Mouse (Mus musculus) midbrain, embryonic 11.5 days (tissue): ENCODE results near the gene Ctrc. TPM values are rescaled to one million over a fixed set of nuclear protein-coding genes. Genes with fewer than 3 reads are reported as not detected.
"Not testable (repeated sequence)": the region's sequence is repeated elsewhere in the genome, so short reads cannot be mapped to it uniquely, and the experiment has no call there.

ENCODE experiments used
- ATAC-seq: fragments of 200-750 bp; cut with Nextera tagmentation; 2 replicates; pipeline ENCODE4 v1.8.0; 2017; ENCODE audit warnings: moderate TSS enrichment, moderate library complexity; ENCODE audit not compliant: low FRiP score
- DNase-seq: peaks from one replicate; pipeline ENCODE4 v3.0.0; 2015; ENCODE audit warnings: low spot score; ENCODE audit errors: missing footprints
- H3K27ac ChIP-seq: fragments of 300-500 bp; sonication (generic); 2 replicates; pipeline ENCODE4 v1.5.1; 2014; ENCODE audit warnings: low read depth, low read length
- H3K27me3 ChIP-seq: fragments of 300-500 bp; sonication (generic); 2 replicates; pipeline ENCODE4 v1.6.1; 2014; ENCODE audit warnings: mild to moderate bottlenecking, low read length, moderate library complexity, mixed read lengths; ENCODE audit not compliant: control insufficient read depth, insufficient read depth
- H3K36me3 ChIP-seq: fragments of 300-500 bp; sonication (generic); 2 replicates; pipeline ENCODE4 v1.6.1; 2014; ENCODE audit warnings: mild to moderate bottlenecking, low read length, moderate library complexity, mixed read lengths; ENCODE audit not compliant: control insufficient read depth, insufficient read depth
- H3K4me1 ChIP-seq: fragments of 300-500 bp; sonication (generic); 2 replicates; pipeline ENCODE4 v1.6.1; 2014; ENCODE audit warnings: low read length; ENCODE audit not compliant: control insufficient read depth, insufficient read depth
- H3K4me2 ChIP-seq: fragments of 300-500 bp; sonication (generic); 2 replicates; pipeline ENCODE4 v1.6.1; 2014; ENCODE audit warnings: mild to moderate bottlenecking, moderate library complexity
- H3K4me3 ChIP-seq: fragments of 300-500 bp; sonication (generic); 2 replicates; pipeline ENCODE4 v1.5.1; 2014; ENCODE audit warnings: low read depth, low read length
- H3K9ac ChIP-seq: fragments of 300-500 bp; sonication (generic); 2 replicates; pipeline ENCODE4 v1.6.1; 2014; ENCODE audit warnings: low read length
- H3K9me3 ChIP-seq: fragments of 300-500 bp; sonication (generic); 2 replicates; pipeline ENCODE4 v1.6.1; 2016; ENCODE audit warnings: low read length; ENCODE audit not compliant: control insufficient read depth
- WGBS: fragments of 180-500 bp; shearing (Covaris S2); extraction: QIAGEN DNeasy Blood & Tissue Kit; methylation state at CpG from one replicate; pipeline ENCODE4 v1.1.7; 2014; 5-methylcytosine and 5-hydroxymethylcytosine counted together
- polyA plus RNA-seq: library from polyadenylated mRNA; unstranded; fragments of >200 nt; fragmentation: Nextera tagmentation; extraction: Ambion mirVana; gene quantifications from 2 replicates; pipeline ENCODE4 v1.2.1, GENCODE M21; 2014

The Ctrc gene
- polyA plus RNA-seq, 1 experiment from 2014 or later, result not detected

DNA sequence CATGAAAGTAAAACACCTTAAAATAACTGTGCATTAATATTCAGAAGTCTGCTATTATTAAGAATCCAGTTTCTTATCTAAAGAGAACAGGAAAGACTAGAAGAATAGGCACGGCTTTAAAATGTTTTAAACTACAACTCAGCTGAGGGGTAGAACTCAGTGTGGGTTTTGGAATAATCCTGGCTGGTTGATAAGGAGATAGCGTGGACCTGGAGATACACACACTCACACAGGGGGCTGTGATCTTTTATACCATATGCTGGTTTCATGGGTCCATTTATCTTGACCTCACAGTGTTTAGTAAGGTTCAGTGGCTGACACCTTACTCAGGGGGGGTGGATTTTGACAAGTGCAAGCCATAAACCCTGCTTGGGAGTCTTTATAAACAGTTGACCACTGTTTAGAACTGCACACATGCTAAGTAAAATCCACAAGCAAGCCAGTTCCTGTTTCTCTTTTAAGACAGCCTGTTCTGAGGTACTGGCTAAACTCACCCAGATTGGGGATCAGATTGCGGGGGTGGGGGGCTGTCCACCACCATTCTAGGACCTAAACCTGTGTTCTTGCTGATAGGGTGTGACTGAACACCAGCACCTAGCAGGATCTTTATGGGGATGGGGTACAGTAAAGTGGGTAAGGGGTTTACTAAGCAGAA, 56.5 kb downstream of the Ctrc start:
- Histone ChIP-seq H3K4me2 (peak overlapping the region; percentile 76), H3K36me3 (no peaks in the 10 kb centered on the region; the same call in 1 of the 2 replicates), H3K9ac (peak overlapping the region; percentile 91), H3K4me1 (peaks cover 8% of the 10 kb centered on the region), H3K27me3 (no peaks in the 10 kb centered on the region), H3K4me3 (peak overlapping the region; percentile 83), H3K27ac (no peak overlapping the region; the same call in 1 of the 2 replicates), H3K9me3 (no peaks in the 10 kb centered on the region)
- peak; percentile 87 for DNase-seq
- 55% methylated on average over 3 of the region's 3 CpGs for WGBS
- ATAC-seq, result no peak

DNA sequence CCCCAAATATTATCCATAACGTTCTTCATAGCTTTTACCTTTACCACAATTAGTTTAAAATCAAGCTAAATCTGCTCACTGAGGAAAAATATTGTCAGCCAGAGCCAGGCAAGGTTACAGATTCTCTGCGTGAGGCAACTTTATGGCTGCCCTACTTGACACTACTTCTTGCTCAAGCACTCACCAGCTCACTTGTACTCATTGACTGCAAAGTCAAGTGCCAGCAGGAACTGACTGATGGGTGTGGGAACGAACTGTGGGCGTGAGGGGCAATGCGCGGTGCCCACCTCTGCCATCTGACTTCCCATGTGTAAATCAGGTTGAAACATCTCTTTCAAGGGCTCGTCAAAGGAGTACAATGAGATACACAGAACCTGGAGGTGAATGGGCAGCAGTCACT, 58.7 kb downstream of the Ctrc start:
- H3K4me1 ChIP-seq, result peaks cover 5% of the 10 kb centered on the region
- DNase-seq (no peak), ATAC-seq (no peak)
- WGBS, result 94% methylated on average over 7 of the region's 7 CpGs
- H3K27me3 ChIP-seq, result no peaks in the 10 kb centered on the region
- no peak overlapping the region for H3K9ac ChIP-seq
- no peak overlapping the region for H3K4me3 ChIP-seq
- no peak overlapping the region for H3K4me2 ChIP-seq
- no peak overlapping the region for H3K27ac ChIP-seq
- H3K9me3 ChIP-seq, result no peaks in the 10 kb centered on the region
- H3K36me3 ChIP-seq, result peaks cover 6% of the 10 kb centered on the region

DNA sequence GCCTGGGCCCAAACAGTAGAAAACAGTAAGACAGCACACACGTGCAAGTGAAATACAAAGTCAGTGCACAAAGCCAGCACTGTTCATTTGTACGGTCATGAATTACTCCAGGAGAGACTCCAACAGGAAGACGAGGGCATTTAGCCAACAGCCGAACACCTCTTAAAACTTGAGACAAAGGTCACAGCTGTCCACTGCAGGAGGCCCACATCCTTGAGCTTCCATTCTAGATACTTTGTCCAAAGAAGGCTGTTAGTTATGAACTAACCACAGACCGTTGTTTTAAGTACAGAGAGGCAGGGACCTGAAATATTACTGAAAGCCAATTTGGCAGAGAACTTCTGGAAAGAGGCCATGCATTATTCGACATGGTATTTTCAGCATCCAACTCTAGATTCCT, 59.1 kb downstream of the Ctrc start:
- Histone ChIP-seq H3K27ac (no peak overlapping the region), H3K4me1 (peaks cover 5% of the 10 kb centered on the region), H3K4me3 (no peak overlapping the region), H3K9me3 (no peaks in the 10 kb centered on the region), H3K36me3 (peaks cover 8% of the 10 kb centered on the region), H3K9ac (no peak overlapping the region), H3K27me3 (no peaks in the 10 kb centered on the region), H3K4me2 (no peak overlapping the region)
- ATAC-seq (no peak), DNase-seq (no peak)
- 84% methylated on average over 6 of the region's 6 CpGs for WGBS

DNA sequence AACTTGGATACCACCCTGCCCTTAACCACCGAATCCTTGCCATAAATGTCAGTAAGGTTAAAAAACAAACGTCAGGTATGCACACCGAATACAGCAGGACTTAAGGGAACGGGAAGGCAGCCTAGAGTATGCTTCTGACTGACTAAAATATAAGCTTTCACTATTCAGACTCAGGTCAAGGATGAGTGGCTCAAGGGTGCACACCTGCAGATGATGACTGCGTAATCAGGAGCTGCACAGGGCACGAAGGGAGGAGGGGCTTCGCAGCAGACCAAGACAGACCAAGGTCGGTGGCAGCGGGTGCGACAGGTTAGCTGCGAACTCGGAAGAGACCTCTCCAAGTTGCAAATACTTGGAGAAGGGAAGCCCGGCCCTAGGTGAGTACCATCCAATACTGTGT, 60.0 kb downstream of the Ctrc start:
- ATAC-seq (no peak), DNase-seq (no peak)
- WGBS, result 93% methylated on average over 13 of the region's 13 CpGs
- no peaks in the 10 kb centered on the region for H3K9me3 ChIP-seq
- H3K4me1 ChIP-seq, result peaks cover 5% of the 10 kb centered on the region
- H3K4me3 ChIP-seq, result no peak overlapping the region
- no peak overlapping the region for H3K4me2 ChIP-seq
- H3K9ac ChIP-seq, result no peak overlapping the region
- peaks cover 11% of the 10 kb centered on the region for H3K36me3 ChIP-seq
- H3K27ac ChIP-seq, result no peak overlapping the region
- H3K27me3 ChIP-seq, result no peaks in the 10 kb centered on the region

DNA sequence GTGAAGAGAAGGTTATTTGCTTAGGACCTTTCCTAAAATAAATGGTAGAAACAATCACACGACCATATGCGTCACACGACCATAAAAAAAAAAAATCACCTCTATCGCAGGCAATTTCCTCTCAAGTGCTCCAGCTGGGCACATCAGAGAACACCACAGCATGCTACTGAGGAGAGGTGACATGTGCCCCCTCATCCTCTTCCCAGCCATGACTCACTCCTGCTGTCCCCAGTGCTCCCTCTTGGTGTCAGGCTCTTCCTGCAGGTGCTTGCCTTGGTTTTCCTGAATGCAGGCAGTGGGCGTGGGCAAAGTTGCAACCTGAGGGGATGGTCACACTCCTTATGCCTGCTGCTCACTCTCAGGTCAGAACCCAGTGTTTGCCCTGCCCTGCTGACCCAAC, 61.3 kb downstream of the Ctrc start:
- peaks cover 11% of the 10 kb centered on the region for H3K36me3 ChIP-seq
- ATAC-seq (no peak), DNase-seq (no peak)
- peaks cover 3% of the 10 kb centered on the region for H3K4me1 ChIP-seq
- no peak overlapping the region for H3K27ac ChIP-seq
- no peaks in the 10 kb centered on the region for H3K27me3 ChIP-seq
- 92% methylated on average over 5 of the region's 5 CpGs for WGBS
- no peak overlapping the region for H3K9ac ChIP-seq
- no peaks in the 10 kb centered on the region for H3K9me3 ChIP-seq
- H3K4me2 ChIP-seq, result no peak overlapping the region
- H3K4me3 ChIP-seq, result no peak overlapping the region

DNA sequence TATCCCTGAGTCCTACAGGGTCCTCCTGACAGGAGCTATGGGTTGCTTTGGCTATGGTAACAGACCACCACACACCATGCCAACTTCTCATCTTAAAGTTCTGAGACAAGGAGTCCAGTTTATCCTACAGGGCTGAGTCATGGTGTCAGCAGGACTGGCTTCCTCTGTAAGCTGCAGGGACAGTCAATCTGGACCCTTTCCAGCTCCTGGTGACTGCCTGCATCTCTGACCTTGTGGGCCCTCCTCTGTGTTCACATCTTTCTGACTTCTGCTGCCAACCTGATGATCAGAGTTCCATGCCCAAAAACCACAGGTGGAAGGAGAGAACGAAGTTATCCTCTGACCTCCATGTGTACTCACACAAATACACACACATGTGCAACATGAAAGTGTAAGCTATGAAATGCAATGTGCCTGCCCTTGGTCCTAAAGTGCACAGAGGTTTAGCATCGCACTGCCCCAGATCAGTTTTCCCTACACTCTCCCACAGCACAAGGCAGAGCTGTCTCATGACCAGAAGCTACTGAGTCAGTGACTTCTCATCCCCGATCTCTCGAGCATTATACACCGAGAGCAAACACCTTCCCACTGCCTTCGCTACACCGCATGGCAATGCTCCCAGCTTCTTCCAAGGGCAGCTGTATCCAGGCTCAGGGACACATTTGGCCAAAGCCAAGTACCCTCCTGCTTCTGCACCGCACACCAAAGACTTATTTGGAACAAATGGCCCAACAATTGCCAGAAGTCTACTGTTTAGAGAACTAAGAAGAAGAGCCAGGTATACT, 64.8 kb downstream of the Ctrc start:
- ATAC-seq, result no peak
- no peak overlapping the region for H3K9ac ChIP-seq
- H3K4me2 ChIP-seq, result no peak overlapping the region
- no peak overlapping the region for H3K27ac ChIP-seq
- DNase-seq, result no peak
- H3K27me3 ChIP-seq, result no peaks in the 10 kb centered on the region
- 94% methylated on average over 8 of the region's 8 CpGs for WGBS
- peaks cover 11% of the 10 kb centered on the region for H3K36me3 ChIP-seq
- H3K4me3 ChIP-seq, result no peak overlapping the region
- H3K9me3 ChIP-seq, result no peaks in the 10 kb centered on the region
- no peaks in the 10 kb centered on the region for H3K4me1 ChIP-seq

DNA sequence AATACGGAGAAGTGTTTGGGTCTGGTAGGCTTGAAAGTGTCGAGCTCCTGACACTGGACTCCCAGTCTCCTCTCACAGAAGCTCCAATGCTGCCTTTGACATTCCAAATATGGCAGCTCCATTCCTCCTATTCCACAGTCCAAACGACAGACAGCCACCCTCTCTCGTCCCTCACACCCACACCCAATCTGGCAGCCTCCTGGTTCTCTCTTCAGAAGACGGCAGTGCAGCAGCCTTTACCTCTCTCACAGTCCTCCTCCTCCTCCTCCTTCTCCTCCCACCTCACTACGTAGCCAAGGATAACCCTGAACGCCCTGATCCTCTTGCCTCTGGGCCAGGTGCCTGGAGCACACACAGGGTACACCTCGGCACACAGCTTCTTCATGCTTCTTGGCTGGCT, 66.3 kb downstream of the Ctrc start:
- H3K4me1 ChIP-seq, result no peaks in the 10 kb centered on the region
- DNase-seq (no peak), ATAC-seq (no peak)
- WGBS, result 92% methylated on average over 8 of the region's 8 CpGs
- no peaks in the 10 kb centered on the region for H3K27me3 ChIP-seq
- H3K9me3 ChIP-seq, result no peaks in the 10 kb centered on the region
- no peak overlapping the region for H3K9ac ChIP-seq
- H3K4me2 ChIP-seq, result no peak overlapping the region
- peaks cover 11% of the 10 kb centered on the region for H3K36me3 ChIP-seq
- H3K4me3 ChIP-seq, result no peak overlapping the region
- H3K27ac ChIP-seq, result no peak overlapping the region

DNA sequence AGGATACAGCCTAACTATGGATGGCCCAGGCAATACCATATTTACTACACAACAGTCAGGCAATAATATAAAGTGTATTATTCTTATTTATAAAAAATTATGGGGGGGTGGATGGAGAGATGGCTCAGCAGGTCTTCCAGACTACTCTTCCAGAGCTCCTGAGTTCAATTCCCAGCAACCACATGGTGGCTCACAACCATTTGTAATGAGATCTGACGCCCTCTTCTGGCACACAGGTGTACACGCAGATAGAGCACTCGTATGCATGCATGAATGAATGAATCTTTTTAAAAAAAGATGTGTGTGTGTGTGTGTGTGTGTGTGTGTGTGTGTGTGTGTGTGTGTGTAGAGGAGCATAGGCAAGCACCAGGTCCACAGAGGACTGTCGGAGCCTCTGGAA, 73.1 kb downstream of the Ctrc start:
- not testable (repeated sequence) for H3K4me2 ChIP-seq, H3K4me1 ChIP-seq, H3K27ac ChIP-seq, H3K4me3 ChIP-seq, ATAC-seq, H3K9ac ChIP-seq, DNase-seq, H3K27me3 ChIP-seq, H3K9me3 ChIP-seq
- H3K36me3 ChIP-seq, result peaks cover 18% of the 10 kb centered on the region; the same call in 1 of the 2 replicates
- 84% methylated on average over 4 of the region's 4 CpGs for WGBS

DNA sequence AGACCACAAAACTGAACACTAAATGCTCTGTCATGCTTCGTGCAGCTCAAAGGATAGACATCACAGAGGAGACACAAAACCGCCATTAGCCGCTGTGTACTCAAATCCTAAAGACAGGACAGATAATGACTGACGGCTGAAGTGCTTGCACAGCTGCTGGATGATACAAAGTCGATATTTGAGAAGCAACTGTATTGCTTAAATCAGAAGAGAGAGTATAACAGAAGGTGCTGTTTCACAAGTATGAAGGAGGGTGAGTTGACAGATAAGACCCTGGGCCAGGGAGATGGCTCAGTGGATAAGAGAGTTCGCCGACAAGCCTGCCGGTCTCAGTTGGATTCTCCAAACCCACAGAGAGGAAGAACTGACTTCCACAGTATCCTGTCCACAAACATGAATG, 74.3 kb downstream of the Ctrc start:
- no peak overlapping the region for H3K9ac ChIP-seq
- ATAC-seq (no peak), DNase-seq (no peak)
- H3K4me1 ChIP-seq, result no peaks in the 10 kb centered on the region
- H3K4me3 ChIP-seq, result no peak overlapping the region
- H3K4me2 ChIP-seq, result no peak overlapping the region
- no peaks in the 10 kb centered on the region for H3K9me3 ChIP-seq
- no peak overlapping the region for H3K27ac ChIP-seq
- peaks cover 20% of the 10 kb centered on the region; the same call in 1 of the 2 replicates for H3K36me3 ChIP-seq
- WGBS, result 93% methylated on average over 8 of the region's 8 CpGs
- H3K27me3 ChIP-seq, result no peaks in the 10 kb centered on the region
